Mouse (Mus musculus) liver, embryonic 14.5 days (tissue): ENCODE measurements around the gene Nfe2l1. TPM values are rescaled to one million over a fixed set of nuclear protein-coding genes. Genes with fewer than 3 reads are reported as not detected.

Experiments
- ATAC-seq: fragments of 200-750 bp; cut with Nextera tagmentation; 2 replicates; pipeline ENCODE4 v1.8.0; 2017; ENCODE audit warnings: moderate number of reproducible peaks, mild to moderate bottlenecking, moderate library complexity; ENCODE audit not compliant: insufficient read depth
- DNase-seq, 3 experiments: peaks; one replicate each; pipeline ENCODE4 v3.0.0-alpha.2; 2012 to 2013; ENCODE audit warnings: low read depth in 3 of 3, low spot score in 3 of 3
- H3K27ac ChIP-seq: fragments of 300-500 bp; sonication (generic); 2 replicates; pipeline ENCODE4 v1.5.1; 2014; ENCODE audit warnings: moderate library complexity, mild to moderate bottlenecking, control low read depth, inconsistent platforms
- H3K27me3 ChIP-seq: fragments of 300-500 bp; sonication (generic); 2 replicates; pipeline ENCODE4 v1.6.1; 2014; ENCODE audit warnings: mild to moderate bottlenecking, low read length, moderate library complexity; ENCODE audit not compliant: control insufficient read depth, insufficient read depth
- H3K36me3 ChIP-seq: fragments of 300-500 bp; sonication (generic); replicated peaks from 2 replicates; pipeline ENCODE4 v1.6.1; 2014; ENCODE audit warnings: low read depth; ENCODE audit not compliant: control insufficient read depth, insufficient read depth
- H3K4me1 ChIP-seq, 2 experiments: fragments of 200-500 bp in 1 of 2; fragments of 300-500 bp in 1 of 2; sonication (generic) in 1 of 2; replicated peaks; 2 replicates each; pipeline ENCODE4 v1.6.1; 2012 to 2014; ENCODE audit warnings: antibody characterized with exemption in 1 of 2, inconsistent platforms in 1 of 2, low read length in 1 of 2; ENCODE audit not compliant: control insufficient read depth in 2 of 2, insufficient read depth in 2 of 2
- H3K4me2 ChIP-seq: fragments of 300-500 bp; sonication (generic); 2 replicates; pipeline ENCODE4 v1.6.1; 2014; ENCODE audit warnings: low read depth, mild to moderate bottlenecking, control low read depth, moderate library complexity
- H3K4me3 ChIP-seq, 2 experiments: fragments of 200-500 bp in 1 of 2; fragments of 300-500 bp in 1 of 2; sonication (generic) in 1 of 2; 2 replicates each; pipeline ENCODE4 v1.5.1; 2012 to 2014; ENCODE audit warnings: low read depth in 2 of 2, low read length in 2 of 2, mild to moderate bottlenecking in 2 of 2, control low read depth in 1 of 2, inconsistent platforms in 1 of 2, moderate library complexity in 1 of 2; ENCODE audit not compliant: insufficient read depth in 1 of 2
- H3K9ac ChIP-seq: fragments of 300-500 bp; sonication (generic); replicated peaks from 2 replicates; pipeline ENCODE4 v1.6.1; 2014; ENCODE audit warnings: mild to moderate bottlenecking, control low read depth, moderate library complexity
- H3K9me3 ChIP-seq: fragments of 300-500 bp; sonication (generic); 2 replicates; pipeline ENCODE4 v1.6.1; 2016; ENCODE audit warnings: low read length, mixed read lengths; ENCODE audit not compliant: control insufficient read depth
- CTCF ChIP-seq: IDR thresholded peaks from 2 replicates; pipeline ENCODE4 v1.5.1; 2016; ENCODE audit warnings: antibody characterized with exemption, low read depth, control low read depth
- EP300 ChIP-seq: IDR thresholded peaks from 2 replicates; pipeline ENCODE4 v1.6.1; 2016; ENCODE audit warnings: antibody characterized with exemption, low read depth
- WGBS: fragments of 180-500 bp; shearing (Covaris S2); extraction: QIAGEN DNeasy Blood & Tissue Kit; methylation state at CpG from one replicate; pipeline ENCODE4 v1.1.7; 2014; ENCODE audit not compliant: insufficient replicate concordance; 5-methylcytosine and 5-hydroxymethylcytosine counted together
- polyA plus RNA-seq, 2 experiments: library from polyadenylated mRNA; depleted of rRNA in 1 of 2; stranded (reverse) in 1 of 2; unstranded in 1 of 2; fragments of >200 nt; fragmentation: Nextera tagmentation in 1 of 2; extraction: Ambion mirVana in 1 of 2; gene quantifications; 2 replicates each; pipeline versions ENCODE4 v1.2.1 to v1.2.3; 2012 to 2014

The Nfe2l1 gene
- polyA plus RNA-seq (2012; rRNA removed) (14.4 and 15.2 TPM in 2 replicates), polyA plus RNA-seq (2014; fragmentation: Nextera tagmentation; extraction: Ambion mirVana) (9.6 and 10.1 TPM in 2 replicates)

DNA sequence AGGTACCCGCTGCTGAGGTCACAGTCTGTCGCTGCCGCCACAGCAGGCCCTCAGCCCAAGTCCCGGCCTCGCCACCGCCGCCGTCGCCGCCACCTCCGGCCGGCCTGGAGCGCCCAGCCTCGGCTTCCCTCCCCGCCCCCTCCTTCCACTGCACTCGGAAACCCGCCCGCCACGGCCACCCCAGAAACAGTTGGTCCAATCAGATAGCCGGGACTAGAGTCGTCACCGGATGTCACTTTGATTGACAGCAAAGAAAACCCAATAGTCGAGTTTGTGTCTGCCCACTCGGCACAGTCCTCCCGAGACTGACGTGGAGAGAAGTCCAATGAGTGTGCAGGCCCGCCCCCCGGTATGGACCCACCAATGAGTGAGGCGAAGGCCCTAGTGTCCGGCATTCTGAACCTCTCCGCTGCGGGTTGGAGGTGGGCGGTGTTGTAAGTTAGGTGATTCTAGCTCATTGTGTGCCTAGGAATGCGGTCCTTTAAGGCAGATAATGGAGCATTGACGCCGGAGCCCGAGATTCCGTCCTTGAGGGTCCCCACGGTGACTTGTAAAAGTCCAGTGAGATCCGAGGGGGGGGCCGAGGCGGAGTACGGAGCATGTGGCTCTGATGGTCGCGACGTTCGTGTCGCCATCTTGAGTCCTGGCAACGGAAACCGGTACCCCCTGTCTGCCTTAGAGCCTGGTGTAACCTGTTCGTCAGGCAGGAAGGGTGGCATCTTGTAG lies at the start of gene Nfe2l1:
Gene Nfe2l1, minus strand, starts transcription at position 156 of the 726 bp plus-strand sequence.
- Histone ChIP-seq H3K27ac (peak within 1 kb of the TSS; percentile 94), H3K36me3 (peaks cover 17% of the 10 kb centered on the region), H3K9me3 (no peaks in the 10 kb centered on the region), H3K4me1 (peaks cover 17 to 26% of the 10 kb centered on the region in 2 experiments), H3K4me2 (peak within 1 kb of the TSS; percentile 94), H3K9ac (peak within 1 kb of the TSS; percentile 94), H3K27me3 (no peaks in the 10 kb centered on the region), H3K4me3 (peak within 1 kb of the TSS; percentile 93 to 98)
- DNase-seq, result peak; percentile 99 to 100 (median 99)
- peak; percentile 22; the same call in 1 of the 2 replicates for TF ChIP-seq CTCF
- TF ChIP-seq EP300, result peak; percentile 27; the same call in 1 of the 2 replicates
- WGBS, result under 1% methylated on average over 51 of the region's 51 CpGs
- peak; percentile 96 for ATAC-seq

DNA sequence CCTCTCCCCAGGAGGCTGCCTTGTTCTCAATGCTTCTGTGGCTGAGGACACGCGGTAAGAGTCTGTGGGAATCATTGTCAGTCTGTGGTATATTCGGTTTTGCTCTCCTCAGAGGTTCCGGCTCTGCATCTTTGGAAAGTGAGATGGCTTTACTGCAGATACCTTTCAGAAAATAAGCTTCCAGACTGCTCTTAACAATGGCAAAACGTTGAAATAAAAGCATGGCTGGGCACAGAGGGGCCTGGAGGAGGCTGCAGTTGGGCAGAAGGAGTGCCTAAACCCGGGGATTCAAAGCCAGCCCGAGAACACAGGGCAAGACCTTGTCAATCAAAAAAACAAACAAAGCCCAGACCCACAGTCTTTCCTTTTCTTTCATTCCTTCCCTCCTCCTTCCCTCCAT lies 49.6 kb upstream of the Nfe2l1 start:
- H3K4me1 ChIP-seq, result no peaks in the 10 kb centered on the region; a peak in 1 of 4 replicates
- no peak overlapping the region for H3K27ac ChIP-seq
- H3K27me3 ChIP-seq, result peaks cover 32% of the 10 kb centered on the region
- no peak overlapping the region for H3K4me2 ChIP-seq
- H3K36me3 ChIP-seq, result no peaks in the 10 kb centered on the region
- WGBS, result 16% methylated on average over 7 of the region's 7 CpGs
- no peak overlapping the region for H3K9ac ChIP-seq
- H3K9me3 ChIP-seq, result no peaks in the 10 kb centered on the region
- DNase-seq, result no peak
- H3K4me3 ChIP-seq, result no peak overlapping the region
- ATAC-seq, result no peak
- TF ChIP-seq CTCF (no peak), EP300 (no peak)

DNA sequence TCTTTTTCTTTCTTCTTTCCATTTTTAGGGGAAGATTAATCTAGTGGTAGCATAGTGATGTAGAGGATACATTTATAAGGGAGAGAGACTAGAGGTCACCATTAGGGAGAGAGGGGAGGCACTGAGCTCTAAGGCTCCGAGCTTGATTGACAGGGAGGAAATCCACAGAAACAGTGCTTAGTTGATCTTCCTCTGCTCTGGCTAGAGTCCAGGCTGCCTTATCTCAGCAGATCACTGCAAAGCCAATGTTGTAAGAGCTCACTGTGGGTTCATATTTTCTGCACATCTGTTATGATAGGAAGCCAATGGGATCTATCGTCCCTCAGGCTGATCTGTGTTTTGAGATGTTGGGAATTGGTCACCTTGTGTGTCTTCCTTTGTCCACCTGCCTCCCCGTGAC lies 48.9 kb upstream of the Nfe2l1 start:
- Histone ChIP-seq H3K4me3 (no peak overlapping the region), H3K4me1 (no peaks in the 10 kb centered on the region; a peak in 1 of 4 replicates), H3K36me3 (no peaks in the 10 kb centered on the region), H3K27ac (no peak overlapping the region), H3K9ac (no peak overlapping the region), H3K4me2 (no peak overlapping the region), H3K9me3 (no peaks in the 10 kb centered on the region), H3K27me3 (peaks cover 32% of the 10 kb centered on the region)
- TF ChIP-seq CTCF (no peak), EP300 (no peak)
- DNase-seq, result no peak
- ATAC-seq, result no peak
- WGBS, result 9% methylated on average over 3 of the region's 3 CpGs

DNA sequence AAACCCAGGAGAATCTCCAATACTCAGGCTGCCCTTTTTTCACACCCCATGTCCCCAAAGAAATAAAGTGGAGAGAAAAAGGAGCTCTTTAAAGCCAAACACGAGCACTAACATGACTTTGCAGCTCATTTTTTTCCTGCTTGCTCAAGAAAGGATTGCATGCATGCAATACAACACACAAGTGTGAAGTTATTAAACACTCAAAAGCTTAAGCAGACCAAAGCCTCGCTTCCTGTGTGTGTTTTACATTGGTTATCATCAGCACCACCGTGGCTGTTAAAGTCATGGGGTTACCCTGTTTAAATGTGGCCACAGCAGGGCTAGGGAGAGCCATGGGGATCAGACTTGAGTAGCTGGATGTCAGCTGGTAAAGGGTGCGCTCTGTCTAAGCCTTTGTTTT lies 47.3 kb upstream of the Nfe2l1 start:
- H3K4me1 ChIP-seq, result no peaks in the 10 kb centered on the region; a peak in 1 of 4 replicates
- TF ChIP-seq EP300, result no peak
- no peak for TF ChIP-seq CTCF
- H3K4me3 ChIP-seq, result no peak overlapping the region
- peaks cover 38% of the 10 kb centered on the region for H3K27me3 ChIP-seq
- no peak overlapping the region for H3K27ac ChIP-seq
- ATAC-seq (no peak), DNase-seq (no peak)
- 32% methylated on average over 4 of the region's 4 CpGs for WGBS
- no peaks in the 10 kb centered on the region for H3K9me3 ChIP-seq
- H3K9ac ChIP-seq, result no peak overlapping the region
- H3K4me2 ChIP-seq, result no peak overlapping the region
- H3K36me3 ChIP-seq, result no peaks in the 10 kb centered on the region

DNA sequence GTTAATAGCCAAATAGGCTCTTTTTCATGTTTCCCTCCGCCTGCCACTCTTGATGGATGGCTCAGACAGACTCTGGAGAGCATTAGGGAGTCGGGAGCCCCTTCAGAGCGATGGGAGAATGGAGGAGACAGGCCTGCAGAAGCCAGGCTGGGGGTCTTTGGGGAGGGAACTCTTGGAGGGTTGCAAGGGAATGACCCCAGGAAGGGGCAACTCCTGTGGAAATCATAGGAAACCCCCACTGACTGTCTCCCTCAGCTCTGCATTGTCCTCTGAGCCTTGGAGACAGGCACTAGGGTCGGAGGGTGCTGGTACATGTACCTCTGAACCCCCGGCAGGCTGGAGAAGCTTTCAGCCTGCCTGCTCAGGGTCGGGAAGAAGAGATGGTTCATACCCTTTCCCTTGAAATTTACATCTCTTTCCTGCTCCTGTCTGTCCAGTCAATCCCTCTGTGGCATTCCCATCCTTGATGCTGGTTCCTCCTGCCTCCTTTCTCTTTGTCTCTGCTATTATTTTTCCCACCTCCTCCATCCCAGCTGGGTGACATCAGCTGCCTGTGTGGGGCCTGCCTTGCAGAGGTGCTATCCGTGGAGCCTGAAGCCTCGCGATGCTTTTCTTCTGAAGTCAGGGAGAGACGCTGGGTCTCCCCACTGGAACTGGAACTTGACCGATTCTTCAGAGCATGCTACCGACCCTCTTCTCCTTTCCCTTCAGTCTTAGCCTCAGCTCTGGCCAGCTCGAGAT lies 46.7 kb upstream of the Nfe2l1 start:
- Histone ChIP-seq H3K4me2 (no peak overlapping the region), H3K9ac (no peak overlapping the region), H3K36me3 (no peaks in the 10 kb centered on the region), H3K4me1 (no peaks in the 10 kb centered on the region; a peak in 1 of 4 replicates), H3K9me3 (no peaks in the 10 kb centered on the region), H3K27ac (no peak overlapping the region), H3K27me3 (peaks cover 38% of the 10 kb centered on the region), H3K4me3 (no peak overlapping the region)
- DNase-seq (no peak), ATAC-seq (no peak)
- TF ChIP-seq CTCF (no peak), EP300 (no peak)
- WGBS, result 19% methylated on average over 13 of the region's 13 CpGs
